Mouse (Mus musculus) forebrain, postnatal 0 days (tissue): ENCODE results near the gene D5Ertd579e. TPM values are rescaled to one million over a fixed set of nuclear protein-coding genes. Genes with fewer than 3 reads are reported as not detected.

Experiments
- ATAC-seq: fragments of 200-750 bp; cut with Nextera tagmentation; 2 replicates; pipeline ENCODE4 v1.8.0; 2017; ENCODE audit warnings: mild to moderate bottlenecking, moderate library complexity
- DNase-seq: peaks from one replicate; pipeline ENCODE4 v3.0.0-alpha.2; 2015
- H3K27ac ChIP-seq: fragments of 300-500 bp; sonication (generic); 2 replicates; pipeline ENCODE4 v1.5.1; 2014; ENCODE audit warnings: low read depth, mild to moderate bottlenecking, antibody characterized with exemption, low read length, moderate library complexity, mixed read lengths
- H3K27me3 ChIP-seq: fragments of 300-500 bp; sonication (generic); 2 replicates; pipeline ENCODE4 v1.6.1; 2014; ENCODE audit warnings: mild to moderate bottlenecking, low read length, mixed read lengths; ENCODE audit not compliant: insufficient read depth
- H3K36me3 ChIP-seq: fragments of 300-500 bp; sonication (generic); 2 replicates; pipeline ENCODE4 v1.6.1; 2014; ENCODE audit warnings: mild to moderate bottlenecking, moderate library complexity; ENCODE audit not compliant: insufficient read depth
- H3K4me1 ChIP-seq: fragments of 300-500 bp; sonication (generic); 2 replicates; pipeline ENCODE4 v1.6.1; 2014; ENCODE audit warnings: antibody characterized with exemption; ENCODE audit not compliant: insufficient read depth
- H3K4me2 ChIP-seq: fragments of 300-500 bp; sonication (generic); 2 replicates; pipeline ENCODE4 v1.6.1; 2014; ENCODE audit warnings: low read depth, mild to moderate bottlenecking, moderate library complexity
- H3K4me3 ChIP-seq: fragments of 300-500 bp; sonication (generic); 2 replicates; pipeline ENCODE4 v1.5.1; 2014; ENCODE audit warnings: low read depth, low read length, mixed read lengths
- H3K9ac ChIP-seq: fragments of 300-500 bp; sonication (generic); 2 replicates; pipeline ENCODE4 v1.6.1; 2014; ENCODE audit warnings: mild to moderate bottlenecking
- H3K9me3 ChIP-seq: fragments of 300-500 bp; sonication (generic); 2 replicates; pipeline ENCODE4 v1.6.1; 2016; ENCODE audit warnings: low read length
- CTCF ChIP-seq: sonication (generic); IDR thresholded peaks from 2 replicates; pipeline ENCODE4 v1.5.1; 2016; ENCODE audit warnings: antibody characterized with exemption, control low read depth, low read depth
- WGBS: fragments of 180-500 bp; shearing (Covaris S2); extraction: QIAGEN DNeasy Blood & Tissue Kit; methylation state at CpG from one replicate; pipeline ENCODE4 v1.1.7; 2014; 5-methylcytosine and 5-hydroxymethylcytosine counted together
- polyA plus RNA-seq: library from polyadenylated mRNA; unstranded; fragments of >200 nt; fragmentation: Nextera tagmentation; extraction: Ambion mirVana; gene quantifications from 2 replicates; pipeline ENCODE4 v1.2.1, GENCODE M21; 2015
- total RNA-seq: library from RNA; depleted of rRNA; stranded (reverse); fragments of >200 nt; gene quantifications from 2 replicates; pipeline ENCODE4 v1.2.3, GENCODE M21; 2014

D5Ertd579e gene
- total and polyA plus RNA-seq, 2 experiments from 2014 or later, result 27.4 to 105 TPM

DNA sequence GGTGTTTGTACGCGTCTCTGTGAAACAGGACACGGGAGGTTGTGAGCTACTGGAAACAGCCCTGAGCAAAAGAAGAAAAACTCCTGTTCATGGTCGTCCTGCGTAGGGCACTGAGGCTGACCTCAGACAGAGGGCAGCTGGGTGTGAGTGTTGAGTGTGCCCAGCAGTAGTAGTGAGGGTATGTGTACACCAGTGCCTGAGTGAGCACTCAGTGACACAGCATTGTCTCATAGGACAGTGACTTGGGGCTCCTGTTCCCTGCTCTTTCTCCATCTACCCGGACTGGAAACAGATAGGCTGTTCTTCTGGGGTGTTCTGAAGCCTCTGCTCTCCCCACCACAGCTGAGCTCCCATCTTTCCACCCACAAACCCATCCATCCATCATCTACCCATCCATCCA is 39.3 kb upstream of the D5Ertd579e start:
- no peaks in the 10 kb centered on the region for H3K27me3 ChIP-seq
- no peak overlapping the region for H3K9ac ChIP-seq
- 88% methylated on average over 6 of the region's 6 CpGs for WGBS
- H3K9me3 ChIP-seq, result no peaks in the 10 kb centered on the region
- H3K27ac ChIP-seq, result no peak overlapping the region
- no peak for DNase-seq
- H3K4me2 ChIP-seq, result no peak overlapping the region
- no peak for TF ChIP-seq CTCF
- H3K4me3 ChIP-seq, result no peak overlapping the region
- no peaks in the 10 kb centered on the region for H3K36me3 ChIP-seq
- H3K4me1 ChIP-seq, result no peaks in the 10 kb centered on the region
- ATAC-seq, result no peak

DNA sequence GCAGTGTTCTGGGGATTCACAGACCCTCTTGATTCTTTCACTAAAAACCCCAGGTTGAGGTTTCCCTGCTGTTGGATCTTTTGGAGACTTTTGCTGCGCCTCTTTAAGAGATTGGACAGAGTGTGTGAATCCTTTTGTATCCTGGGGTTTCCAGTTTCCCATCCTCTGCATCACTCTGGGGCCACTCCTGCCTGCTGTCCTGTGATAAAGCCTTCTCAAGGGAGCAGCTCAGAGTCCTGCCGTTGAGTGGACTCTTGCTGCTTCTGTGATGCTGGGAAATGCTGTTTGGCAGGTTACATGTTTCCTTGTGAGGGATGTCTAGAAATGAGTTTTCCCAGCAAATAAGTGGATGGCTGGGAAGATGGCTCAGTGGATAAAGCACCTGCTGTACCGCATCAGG is 37.6 kb upstream of the D5Ertd579e start:
- H3K36me3 ChIP-seq, result no peaks in the 10 kb centered on the region
- WGBS, result 78% methylated on average over 3 of the region's 3 CpGs
- H3K4me3 ChIP-seq, result no peak overlapping the region
- TF ChIP-seq CTCF, result no peak
- H3K27me3 ChIP-seq, result no peaks in the 10 kb centered on the region
- no peak overlapping the region for H3K27ac ChIP-seq
- no peak for ATAC-seq
- no peaks in the 10 kb centered on the region for H3K4me1 ChIP-seq
- H3K4me2 ChIP-seq, result no peak overlapping the region
- H3K9me3 ChIP-seq, result no peaks in the 10 kb centered on the region
- no peak overlapping the region for H3K9ac ChIP-seq
- no peak for DNase-seq

DNA sequence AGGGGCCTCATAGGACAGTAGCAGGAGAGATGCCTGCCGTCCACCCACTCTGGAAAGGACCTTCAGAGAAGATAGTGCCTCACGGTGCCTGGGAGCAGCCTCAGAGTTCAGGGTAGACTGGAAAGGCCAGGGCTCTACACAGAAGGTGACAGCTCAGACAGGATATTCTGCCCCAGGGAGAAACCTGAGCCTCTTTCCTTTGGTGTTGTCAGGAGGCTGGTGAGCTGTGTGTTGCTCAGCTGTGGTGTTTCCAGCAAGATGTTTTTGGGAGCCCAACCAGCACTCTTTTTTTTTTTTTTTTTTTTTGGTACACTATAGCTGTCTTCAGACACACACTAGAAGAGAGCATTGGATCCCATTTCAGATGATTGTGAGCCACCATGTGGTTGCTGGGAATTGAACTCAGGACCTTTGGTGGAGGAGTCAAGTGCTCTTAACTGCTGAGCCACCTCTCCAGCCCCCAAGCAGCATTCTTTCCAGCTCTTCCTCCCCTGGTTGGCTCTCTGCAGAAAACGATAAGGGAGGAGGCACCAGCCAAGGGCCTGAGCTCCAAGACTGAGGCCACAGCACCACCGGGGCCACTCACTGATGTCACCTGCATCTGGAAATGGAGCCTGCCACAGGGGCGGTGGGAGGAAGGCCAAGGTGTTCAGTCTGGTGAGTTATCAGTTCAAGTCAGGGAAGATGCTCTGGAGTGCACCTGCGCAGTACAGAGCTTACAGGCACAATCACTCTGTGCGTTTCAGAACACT is 36.3 kb upstream of the D5Ertd579e start:
- no peaks in the 10 kb centered on the region for H3K36me3 ChIP-seq
- no peak overlapping the region for H3K4me2 ChIP-seq
- no peaks in the 10 kb centered on the region for H3K9me3 ChIP-seq
- 76% methylated on average over 7 of the region's 7 CpGs for WGBS
- no peaks in the 10 kb centered on the region for H3K4me1 ChIP-seq
- no peaks in the 10 kb centered on the region for H3K27me3 ChIP-seq
- ATAC-seq (no peak), DNase-seq (no peak)
- no peak overlapping the region for H3K9ac ChIP-seq
- no peak for TF ChIP-seq CTCF
- no peak overlapping the region for H3K4me3 ChIP-seq
- H3K27ac ChIP-seq, result no peak overlapping the region

DNA sequence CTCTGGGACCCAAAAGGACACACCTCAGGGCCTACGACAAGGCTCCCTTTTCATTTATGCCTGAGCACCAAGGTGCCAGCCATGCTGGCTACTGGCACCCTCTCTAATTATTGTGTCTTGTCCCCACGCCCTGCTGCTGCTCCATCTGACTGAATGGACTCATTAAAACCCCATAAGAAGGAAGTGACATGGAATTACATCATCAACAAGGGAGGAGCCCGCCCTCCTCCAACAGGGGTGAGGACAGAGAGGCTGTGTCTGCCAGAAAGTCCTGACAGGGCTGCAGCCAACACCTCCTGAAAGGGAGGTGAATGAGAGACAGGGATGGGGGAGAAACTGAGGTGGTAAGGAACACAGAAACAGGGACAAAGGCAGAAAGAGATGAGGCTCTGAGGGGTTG is 34.9 kb upstream of the D5Ertd579e start:
- Histone ChIP-seq H3K4me3 (no peak overlapping the region), H3K27ac (no peak overlapping the region), H3K4me2 (no peak overlapping the region), H3K36me3 (no peaks in the 10 kb centered on the region), H3K9me3 (no peaks in the 10 kb centered on the region), H3K9ac (no peak overlapping the region), H3K27me3 (no peaks in the 10 kb centered on the region), H3K4me1 (no peaks in the 10 kb centered on the region)
- DNase-seq, result no peak
- WGBS, result 41% methylated on average over 3 of the region's 3 CpGs
- no peak for ATAC-seq
- no peak for TF ChIP-seq CTCF

DNA sequence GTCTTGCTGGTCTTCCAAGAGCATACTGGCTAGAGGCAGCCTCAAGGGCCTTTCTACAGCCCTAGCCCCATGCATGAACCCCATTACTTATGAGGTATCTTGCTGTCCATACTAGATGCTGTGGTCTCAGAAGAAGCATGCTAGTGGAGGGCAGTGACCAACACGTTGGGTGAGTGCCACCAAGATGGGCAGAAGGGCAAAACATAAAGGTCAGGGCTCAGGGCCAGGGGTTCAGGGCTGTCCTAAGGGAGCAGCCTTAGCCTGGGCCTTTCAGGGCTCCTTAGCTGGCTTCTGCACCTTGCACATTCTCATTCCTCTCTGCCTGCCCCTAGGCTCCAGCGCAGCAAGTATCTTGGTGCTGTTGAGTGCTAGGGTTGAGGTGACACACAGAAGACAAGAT is 34.1 kb upstream of the D5Ertd579e start:
- Histone ChIP-seq H3K4me2 (no peak overlapping the region), H3K4me3 (no peak overlapping the region), H3K4me1 (no peaks in the 10 kb centered on the region), H3K36me3 (no peaks in the 10 kb centered on the region), H3K27me3 (no peaks in the 10 kb centered on the region), H3K27ac (no peak overlapping the region), H3K9ac (no peak overlapping the region), H3K9me3 (no peaks in the 10 kb centered on the region)
- TF ChIP-seq CTCF, result no peak
- DNase-seq (no peak), ATAC-seq (no peak)
- WGBS, result 90% methylated on average over 2 of the region's 2 CpGs

DNA sequence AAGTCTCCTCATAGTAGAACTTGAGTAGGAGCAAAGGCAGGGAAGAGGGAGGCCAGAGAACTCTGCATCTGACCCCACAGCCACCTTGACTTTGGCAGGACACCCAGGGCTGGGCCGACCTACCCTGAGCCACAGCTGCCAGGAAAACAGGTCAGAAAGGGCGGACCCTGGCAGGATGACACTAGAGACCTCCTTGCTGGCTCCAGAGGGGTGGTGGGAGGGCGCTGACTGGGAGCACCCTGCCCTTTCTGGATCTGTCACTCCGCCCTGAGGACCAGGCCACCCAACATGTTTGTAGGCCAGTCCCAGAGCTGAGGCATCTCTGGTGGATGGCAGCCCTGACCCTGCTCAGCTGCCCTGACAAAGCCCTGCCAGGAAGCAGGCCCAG is 33.3 kb upstream of the D5Ertd579e start:
- ATAC-seq, result no peak
- H3K27ac ChIP-seq, result no peak overlapping the region
- H3K27me3 ChIP-seq, result no peaks in the 10 kb centered on the region
- H3K4me2 ChIP-seq, result no peak overlapping the region
- no peaks in the 10 kb centered on the region for H3K9me3 ChIP-seq
- 76% methylated on average over 4 of the region's 4 CpGs for WGBS
- TF ChIP-seq CTCF, result no peak
- no peak for DNase-seq
- H3K9ac ChIP-seq, result no peak overlapping the region
- H3K4me3 ChIP-seq, result no peak overlapping the region
- H3K36me3 ChIP-seq, result no peaks in the 10 kb centered on the region
- H3K4me1 ChIP-seq, result no peaks in the 10 kb centered on the region

DNA sequence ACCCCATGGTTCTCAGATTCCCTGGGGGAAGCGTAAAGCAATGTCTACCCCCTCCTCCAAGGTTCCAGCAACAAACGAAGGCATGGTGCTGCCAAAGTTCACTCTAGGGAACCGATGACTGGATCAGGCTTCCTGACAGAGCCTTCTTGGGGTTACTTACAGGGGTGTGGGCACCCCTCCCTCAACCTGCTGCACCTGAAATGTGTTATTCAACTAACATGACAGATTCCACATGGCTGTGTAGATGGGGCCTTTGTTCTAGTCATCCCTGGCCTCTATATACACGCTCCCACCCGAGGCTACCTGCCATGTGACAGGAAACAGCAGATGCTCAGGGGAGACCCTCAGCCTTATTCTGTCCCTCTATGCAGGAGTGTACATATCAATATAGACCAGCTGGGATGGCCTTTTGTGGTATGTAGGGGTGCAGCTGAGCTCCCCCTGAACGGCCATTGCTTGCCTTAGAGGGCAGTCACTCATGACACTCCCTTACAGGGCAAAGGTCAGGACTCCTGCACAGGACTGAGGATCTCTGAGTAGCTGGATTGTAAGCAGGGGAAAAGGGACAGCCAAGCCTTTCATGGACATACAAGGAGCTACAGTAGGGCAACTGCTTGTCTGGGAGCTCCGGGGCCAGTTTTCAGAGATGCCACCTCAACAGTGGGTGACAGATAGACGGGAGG is 32.7 kb upstream of the D5Ertd579e start:
- ATAC-seq (no peak), DNase-seq (no peak)
- H3K4me2 ChIP-seq, result no peak overlapping the region
- H3K9me3 ChIP-seq, result no peaks in the 10 kb centered on the region
- no peaks in the 10 kb centered on the region for H3K27me3 ChIP-seq
- no peaks in the 10 kb centered on the region for H3K36me3 ChIP-seq
- no peak for TF ChIP-seq CTCF
- H3K4me3 ChIP-seq, result no peak overlapping the region
- no peaks in the 10 kb centered on the region for H3K4me1 ChIP-seq
- WGBS, result 79% methylated on average over 8 of the region's 8 CpGs
- no peak overlapping the region for H3K9ac ChIP-seq
- no peak overlapping the region for H3K27ac ChIP-seq
